Mouse (Mus musculus) megakaryocyte-erythroid progenitor cell, adult 5-6 weeks (primary cell): Measurements from ENCODE around the gene Mpzl2. TPM values are rescaled to one million over a fixed set of nuclear protein-coding genes. Genes with fewer than 3 reads are reported as not detected.
A peak's percentile ranks its signal among the peaks of the same experiment; 100 is the strongest.

Experiments
- ATAC-seq: replicated peaks from 2 replicates; pipeline ENCODE4 v1.8.0; 2016; ENCODE audit warnings: mild to moderate bottlenecking, inconsistent platforms; ENCODE audit not compliant: severe bottlenecking, poor library complexity, low FRiP score, low TSS enrichment
- total RNA-seq, 2 experiments: library from RNA; stranded (forward) in 1 of 2; stranded (reverse) in 1 of 2; fragments of 200-1000, 215-1000 nt in 1 of 2; fragments of >200 nt in 1 of 2; fragmentation: Nextera tagmentation in 1 of 2; gene quantifications; 2 replicates each; pipeline ENCODE4 v1.2.3; 2014 to 2017

Mpzl2 gene
- total RNA-seq (2014; fragmentation: Nextera tagmentation) (0.77 TPM in 1 of 2 replicates, not detected in the other), total RNA-seq (2017) (not detected in 2 replicates)

DNA sequence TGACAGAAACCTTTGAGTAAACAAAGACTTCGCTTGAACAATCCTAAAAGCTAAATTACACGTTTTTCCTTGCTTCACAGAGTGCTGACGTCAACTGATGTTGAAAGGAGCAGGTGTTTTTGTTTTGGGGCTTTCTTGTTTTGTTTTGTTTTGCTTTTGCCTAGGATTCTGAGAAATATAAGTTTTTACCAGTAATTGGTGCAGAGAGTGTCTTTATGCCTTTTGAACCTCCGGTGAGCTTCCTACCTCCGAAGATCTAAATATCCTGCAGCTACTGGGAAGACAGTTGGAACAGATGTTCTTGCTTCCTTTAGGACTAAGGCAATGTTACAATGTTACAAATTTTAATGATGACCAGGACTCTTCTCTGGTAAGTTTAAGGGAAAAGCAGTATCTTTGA, at the start of gene Mpzl2:
TSS of gene Mpzl2 (plus strand) at position 301 of the 400 bp plus-strand sequence.
- ATAC-seq: no peak

DNA sequence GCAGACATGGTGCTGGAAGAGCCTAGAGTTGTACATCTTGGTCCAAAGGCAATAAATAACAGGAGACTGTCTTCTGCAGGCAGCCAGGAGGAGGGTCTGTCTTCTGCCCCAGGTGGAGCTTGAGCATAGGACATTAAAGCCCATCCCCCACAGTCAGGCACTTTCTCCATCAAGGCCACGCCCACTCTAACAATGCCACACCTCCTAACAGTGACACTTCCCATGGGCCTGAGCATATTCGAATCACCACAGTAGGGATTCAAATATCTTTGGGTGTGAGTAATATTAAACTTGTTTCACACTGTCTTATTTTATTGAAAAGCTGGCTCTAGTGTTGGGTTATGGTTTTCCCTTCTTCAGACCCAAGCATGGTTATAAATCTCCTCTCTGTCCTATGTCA, 47.8 kb upstream of the Mpzl2 start:
- ATAC-seq: no peak

DNA sequence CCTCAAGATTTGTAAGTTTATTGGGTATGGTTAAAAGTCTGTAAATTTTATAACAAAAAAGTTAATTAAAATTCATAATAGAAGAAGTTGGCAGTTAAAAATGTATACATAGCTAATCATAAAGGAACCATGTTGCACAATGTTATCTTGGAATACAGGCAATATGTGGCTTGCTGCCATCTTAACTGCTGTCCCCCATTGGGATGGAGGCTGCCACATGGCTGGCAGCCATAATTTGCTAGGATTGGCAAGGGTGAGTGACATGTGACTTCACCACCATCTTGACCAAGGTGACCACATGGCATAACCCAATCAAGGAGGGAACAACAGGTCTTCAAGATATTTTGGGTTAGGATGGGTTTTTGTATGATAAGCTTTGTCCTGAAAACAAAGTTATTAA, 47.3 kb upstream of the Mpzl2 start:
- no peak for ATAC-seq

DNA sequence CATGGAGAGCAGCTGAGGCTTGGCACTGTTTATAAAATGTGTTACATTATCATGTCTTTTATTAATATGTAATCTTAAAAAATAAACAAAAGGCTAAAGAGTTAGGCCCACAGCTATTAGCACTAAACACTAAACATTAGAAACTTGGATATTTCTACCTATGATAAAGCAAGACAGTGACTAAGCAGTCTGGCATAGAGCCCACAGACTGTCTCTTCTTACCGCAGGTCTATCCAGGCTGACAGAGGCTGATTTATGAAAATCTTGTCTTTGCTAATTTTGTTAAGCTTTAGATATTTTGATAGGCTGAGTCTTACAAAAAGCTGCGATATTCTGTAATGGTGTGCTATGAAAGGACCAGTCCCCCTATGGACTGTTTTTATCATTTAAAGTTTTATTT, 46.3 kb upstream of the Mpzl2 start:
- ATAC-seq: 0 out of 2 replicates have a peak, but pooled peaks have one; percentile 47

DNA sequence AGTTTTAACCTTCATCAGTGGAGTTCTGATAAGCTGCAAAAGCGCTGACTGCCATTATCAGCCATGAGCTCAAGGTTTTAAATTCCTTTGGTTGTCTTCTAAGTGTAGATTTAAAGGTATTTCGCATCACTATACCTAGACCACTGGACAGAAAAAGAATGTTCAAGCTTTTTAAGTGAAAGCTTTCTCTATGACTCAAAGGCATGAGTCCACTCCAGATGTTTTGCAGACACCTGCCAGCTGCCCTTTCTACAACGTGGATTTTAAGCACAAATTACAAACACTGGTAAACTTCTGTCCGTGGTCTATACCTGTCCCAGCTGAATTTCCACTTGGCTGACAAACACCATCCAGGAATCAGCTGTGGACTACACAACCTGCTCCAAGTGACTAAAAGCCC, 44.6 kb upstream of the Mpzl2 start:
- ATAC-seq: no peak

DNA sequence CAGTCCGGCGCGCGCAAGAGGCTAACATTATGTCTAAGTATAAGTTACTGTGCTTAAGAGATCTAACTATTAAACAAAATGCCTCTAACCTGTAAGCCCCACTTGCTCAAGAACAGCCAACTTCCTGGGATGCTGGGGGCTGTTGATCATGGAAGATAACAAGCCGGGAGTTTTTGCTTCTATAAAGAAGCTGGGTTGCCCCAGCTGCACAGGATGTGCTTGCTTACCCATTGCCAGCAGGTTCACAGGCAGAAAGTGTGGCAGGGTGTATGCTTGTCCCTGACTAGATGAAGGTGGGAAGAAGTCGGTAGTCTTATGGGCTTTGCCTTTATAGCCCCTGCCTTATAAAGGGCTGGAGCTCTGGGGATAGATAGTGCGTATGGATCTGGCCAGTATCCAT, 43.0 kb upstream of the Mpzl2 start:
- ATAC-seq: no peak

DNA sequence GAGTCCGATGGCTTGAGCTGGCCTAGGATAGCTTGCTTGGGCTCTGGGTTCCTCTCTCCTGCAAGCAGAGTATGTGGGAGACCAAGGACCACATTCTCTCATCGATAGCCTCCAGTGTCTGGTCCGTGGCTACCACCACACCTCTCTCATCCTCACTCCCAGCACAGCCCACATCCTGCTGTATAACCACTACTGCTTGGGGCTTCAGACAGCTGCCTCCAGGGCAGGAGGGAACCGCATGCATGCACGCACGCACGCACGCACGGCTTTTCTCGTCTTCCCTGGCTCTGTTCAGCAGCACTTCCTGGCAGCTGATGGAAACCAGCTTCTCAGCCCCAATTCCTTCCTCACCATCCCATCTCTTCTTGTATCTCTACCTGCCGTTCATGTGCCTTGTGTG, 41.5 kb upstream of the Mpzl2 start:
- ATAC-seq: no peak

DNA sequence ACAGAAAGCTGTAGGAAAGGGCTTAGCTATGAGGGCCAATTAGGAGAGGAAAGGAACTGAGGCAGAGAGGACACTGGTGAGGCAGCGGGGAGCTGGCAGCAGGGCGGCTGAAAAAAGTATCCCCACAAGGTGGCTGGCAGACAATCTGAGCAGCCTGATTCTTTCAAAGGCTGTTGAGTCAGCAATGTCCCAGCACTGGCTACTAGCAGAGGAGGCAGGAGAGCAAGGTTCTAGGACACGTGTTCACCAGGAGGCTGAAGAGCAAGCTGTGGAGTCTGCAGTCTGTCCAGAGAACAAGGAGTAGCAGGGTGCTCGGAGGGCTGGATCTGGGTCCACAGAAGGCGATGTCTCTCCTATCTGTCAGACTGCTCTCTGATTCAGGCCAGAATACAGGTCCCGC, 40.4 kb upstream of the Mpzl2 start:
- no peak for ATAC-seq

DNA sequence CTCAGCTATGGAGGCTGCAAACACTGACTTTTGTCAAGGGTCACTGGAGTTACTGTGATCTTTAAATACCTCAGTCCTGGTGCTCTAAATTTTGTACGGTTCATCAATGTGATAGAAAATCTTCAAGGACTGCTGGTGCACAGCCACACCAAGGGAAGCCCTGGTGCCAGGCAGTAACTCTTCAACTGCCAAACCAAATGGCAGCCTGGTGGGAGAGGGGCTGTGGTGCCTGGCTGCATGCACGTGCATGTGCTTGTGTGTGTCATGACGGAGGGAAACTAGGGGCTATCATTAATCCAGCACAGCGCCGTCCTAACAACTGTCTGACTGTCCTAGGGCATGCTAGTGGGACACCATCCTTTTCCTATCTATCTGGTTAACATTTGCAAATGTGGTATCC, 39.8 kb upstream of the Mpzl2 start:
- ATAC-seq: no peak

DNA sequence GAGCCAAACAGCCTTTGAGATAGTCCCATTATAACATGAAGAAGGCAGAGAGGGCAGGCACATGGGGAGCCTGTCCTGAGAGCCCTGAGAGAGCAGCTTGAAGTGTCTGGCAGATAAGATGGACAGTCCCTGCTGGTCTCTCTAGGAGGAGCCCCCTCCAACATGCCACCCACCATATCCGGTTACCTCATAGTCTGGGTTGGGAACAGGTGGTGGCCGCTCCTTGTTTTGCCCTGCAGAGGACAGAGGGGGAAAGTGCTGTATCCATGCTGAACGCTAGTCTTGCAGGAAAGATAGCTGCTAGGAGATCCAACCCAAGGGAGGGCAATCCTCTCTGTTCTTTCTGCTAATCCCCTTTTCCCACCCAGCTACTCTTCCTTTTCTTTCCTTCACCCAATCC, 39.4 kb upstream of the Mpzl2 start:
- ATAC-seq: no peak

DNA sequence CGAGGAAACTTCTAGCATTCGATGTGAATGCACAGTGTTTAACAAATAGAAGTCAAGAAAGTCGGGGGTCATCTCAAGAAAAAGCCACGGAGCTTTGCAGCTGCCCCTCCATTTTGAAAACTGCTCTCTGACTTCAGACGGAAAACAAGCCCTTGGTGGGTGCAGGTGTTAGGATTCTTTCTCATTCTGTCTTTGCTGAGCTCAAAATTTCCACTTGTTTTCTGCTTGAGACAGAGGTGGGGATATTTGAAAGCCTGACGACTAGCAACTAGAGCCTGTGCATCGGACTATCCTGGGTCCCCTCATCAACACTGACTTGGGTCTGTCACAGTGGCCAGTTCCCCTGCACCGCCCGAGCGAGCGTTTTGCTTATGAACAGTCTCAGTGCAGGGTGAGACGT, 32.2 kb upstream of the Mpzl2 start:
- no peak for ATAC-seq

DNA sequence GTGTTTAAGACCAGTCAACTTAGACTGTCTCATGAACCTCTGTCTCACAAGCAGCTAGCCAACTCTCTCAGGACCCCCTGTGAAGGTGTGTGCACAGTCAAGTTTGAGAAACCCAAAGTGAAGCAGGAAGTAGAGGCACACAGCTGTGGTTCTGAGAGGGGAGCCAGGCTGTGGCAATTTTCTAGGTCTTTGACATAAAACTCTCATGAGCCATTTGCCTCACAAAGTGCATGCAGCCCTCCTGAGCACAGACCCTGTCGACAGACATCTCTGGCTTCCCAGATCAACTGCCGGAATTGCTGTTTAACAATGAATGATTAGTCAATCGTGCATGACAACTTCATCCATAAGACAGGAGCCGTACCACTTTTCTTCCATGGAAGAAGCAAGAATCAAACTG, 31.3 kb upstream of the Mpzl2 start:
- no peak for ATAC-seq

DNA sequence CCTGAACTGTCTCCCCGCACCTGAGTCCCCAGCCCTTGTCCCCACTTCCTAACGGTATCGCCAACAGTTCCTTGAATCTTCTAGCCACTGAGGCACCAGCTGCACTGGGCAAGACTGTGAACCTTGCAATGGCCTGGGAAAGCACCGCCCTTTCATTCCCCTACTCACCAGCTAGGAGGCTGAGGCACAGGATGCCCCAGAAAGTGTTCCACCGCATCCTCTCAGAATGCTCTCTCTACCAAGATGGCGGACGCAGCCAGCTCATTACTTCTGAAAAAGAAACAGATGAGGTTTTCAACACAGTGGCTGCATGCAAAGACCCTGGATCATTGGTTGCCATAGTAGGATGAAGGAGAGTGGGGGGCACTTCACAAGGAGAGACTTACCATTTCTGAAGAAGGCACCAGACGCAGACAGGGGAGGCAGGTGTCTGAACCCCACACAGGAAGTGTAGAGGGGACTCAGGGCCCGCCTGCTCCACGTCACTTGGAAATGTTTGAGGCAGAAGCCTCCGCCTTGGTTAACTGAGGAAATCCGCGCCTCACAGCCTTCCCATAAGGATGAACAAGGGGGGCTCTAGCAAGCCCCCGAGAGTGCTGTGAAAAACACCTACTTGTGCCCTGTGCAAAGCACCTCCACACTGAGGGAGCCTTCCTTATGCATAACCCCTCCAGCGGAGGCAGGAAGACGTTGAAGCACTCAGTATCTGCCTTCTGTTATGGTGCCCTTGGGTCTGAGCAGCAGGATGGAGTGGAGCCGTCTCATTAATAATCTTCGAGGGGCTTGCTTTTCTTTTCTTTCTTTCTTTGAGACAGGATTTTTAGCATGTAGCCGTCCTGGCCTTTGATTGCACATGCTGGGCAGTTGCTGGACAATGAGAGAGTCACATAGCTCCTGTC, 30.2 kb upstream of the Mpzl2 start, which contains the start of gene Cd3e:
TSS of gene Cd3e (minus strand) at position 448 of the 899 bp plus-strand sequence.
- no peak for ATAC-seq

DNA sequence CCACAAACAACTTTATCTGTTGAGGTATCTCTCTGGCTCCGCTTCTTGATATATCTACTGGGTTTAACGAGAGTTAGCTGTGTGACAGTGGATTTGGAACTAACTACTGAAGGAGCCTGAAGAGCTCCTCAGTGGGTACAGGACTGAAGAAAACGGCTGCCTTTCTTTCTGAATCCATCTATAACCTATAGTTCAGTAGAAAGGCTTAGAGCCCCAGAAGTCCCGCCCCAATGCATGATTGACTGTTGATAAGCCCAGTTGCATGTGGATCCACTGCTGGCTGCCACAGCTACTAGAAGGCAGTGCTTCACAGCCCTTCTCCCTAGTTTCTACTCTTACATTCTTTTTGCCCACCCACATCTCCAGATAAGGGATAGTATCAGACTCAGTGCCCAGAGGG, 29.1 kb upstream of the Mpzl2 start:
- ATAC-seq: no peak

DNA sequence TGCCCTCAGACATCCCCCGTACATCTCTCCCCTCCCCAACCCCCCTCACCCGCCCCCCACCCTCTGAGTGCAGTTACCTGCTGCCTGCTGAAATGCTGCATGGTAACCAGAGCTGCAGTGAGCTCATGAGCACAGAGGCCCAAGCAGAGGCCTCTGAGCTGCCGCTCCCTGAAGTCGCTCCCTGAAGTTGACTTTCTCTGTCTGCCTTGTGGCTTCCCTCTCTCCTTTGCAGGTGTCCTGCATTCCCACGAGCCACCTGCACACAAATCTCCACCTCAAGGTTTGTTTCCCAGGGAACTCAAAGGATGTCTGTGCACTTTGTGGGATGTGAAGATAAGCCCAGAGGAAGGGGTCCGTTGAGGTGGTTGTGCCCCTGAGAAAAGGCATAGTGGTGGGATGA, 28.3 kb upstream of the Mpzl2 start:
- no peak for ATAC-seq

DNA sequence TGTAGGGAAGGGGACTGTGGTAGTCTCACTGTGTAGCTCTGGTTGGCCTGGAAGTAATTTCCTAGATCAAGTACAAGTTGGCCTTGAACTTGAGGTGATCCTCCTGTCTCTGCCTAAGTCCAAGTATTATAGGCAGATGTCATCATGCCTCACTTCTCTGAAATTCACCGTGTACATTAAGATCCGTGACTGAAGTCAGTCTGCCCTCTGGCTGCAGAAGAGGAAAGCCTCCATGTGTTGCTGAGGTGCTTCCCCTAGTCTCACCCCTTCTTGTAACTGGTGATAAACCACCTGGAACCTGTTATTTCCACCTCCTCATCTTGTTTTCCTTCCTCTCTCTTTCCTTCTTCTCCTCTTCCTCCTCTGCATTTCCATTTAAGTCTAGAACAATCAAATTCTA, 24.7 kb upstream of the Mpzl2 start:
- ATAC-seq: no peak

DNA sequence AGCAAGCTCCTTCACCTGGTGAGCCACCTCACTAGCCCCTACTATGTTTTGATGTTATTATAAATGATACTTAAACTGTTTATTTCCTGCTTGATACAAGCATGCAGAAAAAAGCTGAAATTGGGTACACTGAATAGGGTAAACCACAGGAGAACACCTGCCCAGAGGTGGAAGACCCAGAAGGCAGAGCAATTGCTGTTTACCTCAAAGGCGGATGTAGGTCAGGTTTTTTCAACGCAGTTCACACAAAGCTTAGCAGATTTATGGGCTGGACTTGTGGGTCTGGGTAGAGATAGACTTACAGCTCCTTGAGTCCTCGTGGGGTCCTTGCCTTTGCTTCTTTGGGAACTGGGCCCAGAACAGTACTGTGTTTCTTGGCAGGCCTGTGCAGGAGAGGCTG, 23.8 kb upstream of the Mpzl2 start:
- no peak for ATAC-seq

DNA sequence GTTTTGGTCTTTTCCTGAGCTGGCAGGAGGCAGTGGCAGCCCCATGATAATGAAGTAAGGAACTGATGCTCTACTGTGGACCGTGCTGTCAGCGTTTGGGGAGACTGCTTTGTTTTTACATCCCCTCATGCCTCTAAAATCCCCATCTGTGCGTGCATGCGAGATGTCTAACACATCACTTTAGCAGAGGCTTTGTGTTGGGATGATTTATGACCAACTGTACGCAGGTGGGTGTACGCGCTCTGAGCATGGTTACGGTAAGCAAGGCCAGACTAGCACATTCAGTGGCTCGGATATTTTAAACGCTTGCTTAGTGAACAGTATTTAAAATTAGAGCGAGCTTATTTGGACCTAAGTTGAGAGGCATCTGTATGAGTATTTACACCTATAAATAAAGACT, 21.6 kb upstream of the Mpzl2 start:
- no peak for ATAC-seq

DNA sequence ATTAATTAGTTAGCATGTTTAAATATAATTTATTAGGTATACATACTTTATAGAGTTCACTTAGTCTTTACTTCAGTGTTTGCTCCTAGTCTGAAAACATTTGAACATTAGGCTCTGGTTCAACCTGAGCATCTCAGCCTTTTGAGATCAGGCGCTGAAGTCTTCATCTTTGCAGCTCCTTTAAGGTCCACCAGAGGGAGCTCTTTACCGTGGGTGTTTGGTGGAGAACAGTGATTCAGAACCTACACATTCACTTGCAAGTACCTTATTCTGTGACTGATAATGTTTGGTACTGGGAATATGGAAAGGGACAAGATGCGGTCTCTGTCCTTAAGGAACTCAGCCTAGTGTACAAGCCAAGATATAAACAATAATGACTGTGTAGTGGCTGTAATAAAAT, 16.8 kb upstream of the Mpzl2 start:
- ATAC-seq: 0 out of 2 replicates have a peak, but pooled peaks have one; percentile 57

DNA sequence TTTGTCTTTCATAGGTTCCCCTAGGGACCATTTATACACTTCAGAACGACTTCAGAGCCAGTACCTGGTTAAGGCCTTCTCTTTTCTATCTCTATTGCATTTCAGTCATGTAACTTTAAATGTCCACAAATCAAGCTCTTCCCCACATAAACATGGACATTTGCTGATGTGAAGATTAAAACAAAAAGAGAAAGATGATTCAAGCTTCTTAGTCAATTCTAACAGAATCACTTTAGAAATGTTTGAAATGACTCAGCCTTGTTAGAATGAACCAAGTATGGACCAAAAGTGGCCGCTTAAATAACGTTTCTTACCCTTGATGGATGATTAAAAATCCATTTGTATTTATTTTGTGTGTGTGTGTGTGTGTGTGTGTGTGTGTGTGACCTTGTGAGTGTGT, 16.0 kb upstream of the Mpzl2 start:
- ATAC-seq: no peak

DNA sequence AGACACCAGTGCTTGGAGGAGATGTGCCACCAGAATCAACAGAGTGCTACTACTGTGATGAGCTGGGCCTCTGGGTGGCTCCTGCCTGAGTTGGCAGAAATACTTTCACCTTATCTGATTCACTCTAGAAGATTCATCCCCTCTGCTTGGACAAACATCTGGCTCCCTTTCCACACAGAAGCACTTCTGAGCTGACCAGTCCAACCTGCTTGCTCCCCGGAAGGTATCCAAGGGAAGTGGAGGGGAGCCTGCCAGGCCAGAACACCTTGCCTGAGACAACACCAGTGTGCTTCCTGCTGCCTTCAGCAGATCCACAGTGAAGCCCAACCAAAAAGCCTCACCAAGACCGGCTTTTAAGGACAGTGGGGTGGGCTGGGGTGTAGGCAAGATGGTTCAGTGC, 15.4 kb upstream of the Mpzl2 start:
- no peak for ATAC-seq
